Mouse (Mus musculus) cerebellum, adult 2 months (tissue): ENCODE measurements at regions not wholly inside any gene's neighbourhood (a gene's known extent, or its start where the extent isn't known, plus 50 kb on each side); places are given as distances from the start of the nearest gene placed in this dataset.

Source experiments
- CTCF ChIP-seq: fragments of 200-500 bp; IDR thresholded peaks from 2 replicates; pipeline ENCODE4 v1.5.1; 2011; ENCODE audit warnings: low read depth, mild to moderate bottlenecking, control low read depth, low read length, moderate library complexity, borderline replicate concordance; ENCODE audit not compliant: insufficient read depth
- POLR2A ChIP-seq: fragments of 200-500 bp; IDR thresholded peaks from 2 replicates; pipeline ENCODE4 v1.6.1; 2011; ENCODE audit warnings: low read length, control low read depth, borderline replicate concordance; ENCODE audit not compliant: insufficient read depth

DNA sequence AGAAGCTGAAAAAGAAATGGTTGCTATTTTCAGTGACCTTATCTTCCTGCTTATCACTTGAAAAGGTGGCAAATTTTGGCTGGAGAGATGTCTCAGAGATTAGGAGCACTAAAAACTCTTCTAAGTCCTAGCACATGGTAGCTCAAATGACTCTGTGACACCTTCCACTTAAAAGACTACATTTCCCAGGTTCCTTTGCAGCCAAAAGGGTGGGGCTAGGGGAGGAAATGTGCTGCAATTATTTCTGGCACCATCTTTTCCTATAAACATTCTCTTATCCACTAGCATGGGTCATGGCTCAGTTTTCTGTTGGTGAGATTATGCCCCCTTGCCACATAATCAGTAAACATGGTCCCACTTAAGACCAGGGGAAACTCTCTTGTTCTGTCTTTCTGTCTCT, 277.0 kb upstream of the Far2 start:
- no peak for TF ChIP-seq CTCF
- no peak for TF ChIP-seq POLR2A
